Mouse (Mus musculus) liver, postnatal 0 days (tissue): Measurements from ENCODE around the gene Gapdh. TPM values are rescaled to one million over a fixed set of nuclear protein-coding genes. Genes with fewer than 3 reads are reported as not detected.
A peak's percentile ranks its signal among the peaks of the same experiment; 100 is the strongest.

Experiments
- ATAC-seq: fragments of 200-750 bp; cut with Nextera tagmentation; 2 replicates; pipeline ENCODE4 v1.8.0; 2017; ENCODE audit warnings: mild to moderate bottlenecking, moderate library complexity
- DNase-seq: peaks from one replicate; pipeline ENCODE4 v3.0.0-alpha.2; 2016
- H3K27ac ChIP-seq: fragments of 300-500 bp; sonication (generic); 2 replicates; pipeline ENCODE4 v1.5.1; 2014; ENCODE audit warnings: antibody characterized with exemption, moderate library complexity, mild to moderate bottlenecking, low read depth
- H3K27me3 ChIP-seq: fragments of 300-500 bp; sonication (generic); 2 replicates; pipeline ENCODE4 v1.6.1; 2014; ENCODE audit warnings: low read length, control low read depth, mixed read lengths; ENCODE audit not compliant: insufficient read depth
- H3K36me3 ChIP-seq: fragments of 300-500 bp; sonication (generic); replicated peaks from 2 replicates; pipeline ENCODE4 v1.6.1; 2014; ENCODE audit warnings: mild to moderate bottlenecking, control low read depth, low read length, moderate library complexity, mixed read lengths; ENCODE audit not compliant: insufficient read depth
- H3K4me1 ChIP-seq: fragments of 300-500 bp; sonication (generic); 2 replicates; pipeline ENCODE4 v1.6.1; 2014; ENCODE audit warnings: antibody characterized with exemption, mild to moderate bottlenecking, control low read depth; ENCODE audit not compliant: insufficient read depth
- H3K4me2 ChIP-seq: fragments of 300-500 bp; sonication (generic); 2 replicates; pipeline ENCODE4 v1.6.1; 2014; ENCODE audit warnings: low read depth, mild to moderate bottlenecking, low read length, moderate library complexity, mixed read lengths
- H3K4me3 ChIP-seq: fragments of 300-500 bp; sonication (generic); 2 replicates; pipeline ENCODE4 v1.5.1; 2014; ENCODE audit warnings: low read depth, low read length
- H3K9ac ChIP-seq: fragments of 300-500 bp; sonication (generic); replicated peaks from 2 replicates; pipeline ENCODE4 v1.6.1; 2014; ENCODE audit warnings: mild to moderate bottlenecking, moderate library complexity
- H3K9me3 ChIP-seq: fragments of 300-500 bp; sonication (generic); 2 replicates; pipeline ENCODE4 v1.6.1; 2016; ENCODE audit warnings: mild to moderate bottlenecking, control low read depth, low read length, mixed read lengths
- CTCF ChIP-seq: sonication (generic); IDR thresholded peaks from 2 replicates; pipeline ENCODE4 v1.5.1; 2016; ENCODE audit warnings: antibody characterized with exemption, low read depth
- EP300 ChIP-seq: IDR thresholded peaks from 2 replicates; pipeline ENCODE4 v1.6.1; 2016; ENCODE audit warnings: antibody characterized with exemption, low read depth, mild to moderate bottlenecking
- WGBS: fragments of 180-500 bp; shearing (Covaris S2); extraction: QIAGEN DNeasy Blood & Tissue Kit; methylation state at CpG from one replicate; pipeline ENCODE4 v1.1.7; 2014; ENCODE audit not compliant: insufficient replicate concordance; 5-methylcytosine and 5-hydroxymethylcytosine counted together
- polyA plus RNA-seq: library from polyadenylated mRNA; unstranded; fragments of >200 nt; fragmentation: Nextera tagmentation; extraction: Ambion mirVana; gene quantifications from 2 replicates; pipeline ENCODE4 v1.2.1, GENCODE M21; 2015

Gene Gapdh
- polyA plus RNA-seq, 1 experiment from 2014 or later: 1,565 TPM

DNA sequence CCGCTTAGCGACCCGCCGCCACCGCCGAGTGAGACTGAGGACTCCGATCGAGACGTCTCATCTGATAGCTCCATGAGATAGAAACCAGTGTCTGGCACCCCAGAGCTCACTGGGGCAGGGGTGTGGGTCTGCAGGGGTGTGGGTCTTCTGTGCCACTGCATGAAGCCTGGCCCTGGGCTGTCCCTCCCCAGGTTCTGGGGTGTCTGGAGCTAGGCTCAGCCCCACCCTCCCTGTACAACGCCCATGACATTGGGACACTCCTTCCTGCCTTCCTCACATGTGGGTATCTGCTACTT, 5.8 kb downstream of the Gapdh start:
- no peak overlapping the region for H3K9ac ChIP-seq
- H3K27ac ChIP-seq: peak overlapping the region; percentile 34; the same call in 1 of the 2 replicates
- H3K36me3 ChIP-seq: peaks cover 37% of the 10 kb centered on the region
- no peak for ATAC-seq
- no peak for TF ChIP-seq EP300
- TF ChIP-seq CTCF: no peak
- no peak overlapping the region for H3K4me3 ChIP-seq
- DNase-seq: no peak
- H3K4me1 ChIP-seq: peaks cover 26% of the 10 kb centered on the region
- no peaks in the 10 kb centered on the region for H3K9me3 ChIP-seq
- WGBS: 45% methylated on average over 10 of the region's 10 CpGs
- no peaks in the 10 kb centered on the region for H3K27me3 ChIP-seq
- H3K4me2 ChIP-seq: no peak overlapping the region

DNA sequence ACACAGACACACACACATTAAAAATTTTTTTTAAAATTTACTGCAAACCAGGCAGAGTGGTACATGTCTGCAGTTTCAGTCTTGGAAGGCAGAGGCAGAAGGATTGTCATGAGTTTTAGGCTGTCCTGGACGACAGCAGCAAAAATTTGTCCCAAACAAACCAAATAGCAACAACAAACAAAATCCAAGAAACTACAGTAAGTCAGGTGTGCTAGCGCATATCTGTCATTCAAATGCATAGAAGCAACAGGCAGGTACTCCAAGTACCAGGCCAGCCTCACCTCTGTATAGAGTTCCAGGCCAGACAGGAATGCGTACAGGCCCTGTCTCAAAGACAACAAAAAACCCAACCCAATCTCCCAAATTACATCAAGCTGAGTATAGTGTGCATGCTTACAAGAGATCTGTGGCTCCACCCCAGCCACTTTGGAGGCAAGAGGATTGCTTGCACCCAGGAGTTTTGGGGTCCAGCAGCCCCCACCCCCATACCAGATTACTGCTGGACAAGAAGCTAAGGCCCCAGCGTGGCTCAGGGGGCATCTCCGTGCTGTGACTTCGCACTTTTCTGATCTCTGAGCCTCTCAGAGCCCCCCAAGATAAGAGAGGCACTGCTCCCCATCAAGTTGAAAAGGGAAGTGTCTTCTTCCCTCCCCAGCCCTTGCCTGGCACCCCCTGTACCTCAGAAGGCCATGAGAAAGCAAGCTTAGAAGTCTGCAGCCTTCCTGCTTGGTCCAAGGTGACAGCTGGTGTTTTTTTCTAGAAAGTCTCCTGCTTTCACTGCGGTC, 6.3 kb downstream of the Gapdh start:
- H3K27me3 ChIP-seq: no peaks in the 10 kb centered on the region
- no peak overlapping the region for H3K4me3 ChIP-seq
- no peak overlapping the region for H3K9ac ChIP-seq
- no peaks in the 10 kb centered on the region for H3K9me3 ChIP-seq
- DNase-seq: no peak
- peaks cover 26% of the 10 kb centered on the region for H3K4me1 ChIP-seq
- H3K27ac ChIP-seq: peak overlapping the region; percentile 34; the same call in 1 of the 2 replicates
- 65% methylated on average over 7 of the region's 7 CpGs for WGBS
- no peak for ATAC-seq
- H3K4me2 ChIP-seq: no peak overlapping the region
- TF ChIP-seq EP300 (no peak), CTCF (no peak)
- peaks cover 37% of the 10 kb centered on the region for H3K36me3 ChIP-seq

DNA sequence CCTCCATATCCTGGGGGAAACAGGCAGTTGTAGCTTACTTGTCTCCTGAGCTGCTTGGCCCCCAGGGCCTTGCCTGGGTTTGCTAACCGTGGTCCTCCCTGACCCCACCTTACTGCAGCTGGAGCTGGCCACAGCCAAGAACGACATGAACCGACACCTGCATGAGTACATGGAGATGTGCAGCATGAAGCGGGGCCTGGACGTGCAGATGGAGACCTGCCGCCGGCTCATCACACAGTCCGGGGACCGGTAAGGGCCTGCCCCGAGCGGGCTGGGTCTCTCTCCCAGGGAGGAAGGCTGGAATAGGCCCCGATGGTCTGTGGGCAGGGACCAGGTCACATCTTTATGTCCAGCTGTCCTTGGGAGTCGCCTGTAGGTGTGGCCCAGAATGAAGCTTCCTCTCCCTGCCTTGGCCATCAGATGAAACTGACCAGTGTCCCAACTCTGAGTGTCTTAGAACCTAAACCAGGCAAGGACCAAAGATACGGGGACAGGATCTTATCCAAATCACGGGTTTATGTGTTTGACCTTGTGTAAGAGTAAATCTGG, 7.2 kb downstream of the Gapdh start:
- Histone ChIP-seq H3K4me3 (no peak overlapping the region), H3K36me3 (peaks cover 35% of the 10 kb centered on the region), H3K27ac (no peak overlapping the region), H3K4me1 (peaks cover 23% of the 10 kb centered on the region), H3K9me3 (no peaks in the 10 kb centered on the region), H3K9ac (no peak overlapping the region), H3K27me3 (no peaks in the 10 kb centered on the region), H3K4me2 (no peak overlapping the region)
- TF ChIP-seq CTCF (no peak), EP300 (no peak)
- ATAC-seq: no peak
- 82% methylated on average over 15 of the region's 15 CpGs for WGBS
- DNase-seq: no peak

DNA sequence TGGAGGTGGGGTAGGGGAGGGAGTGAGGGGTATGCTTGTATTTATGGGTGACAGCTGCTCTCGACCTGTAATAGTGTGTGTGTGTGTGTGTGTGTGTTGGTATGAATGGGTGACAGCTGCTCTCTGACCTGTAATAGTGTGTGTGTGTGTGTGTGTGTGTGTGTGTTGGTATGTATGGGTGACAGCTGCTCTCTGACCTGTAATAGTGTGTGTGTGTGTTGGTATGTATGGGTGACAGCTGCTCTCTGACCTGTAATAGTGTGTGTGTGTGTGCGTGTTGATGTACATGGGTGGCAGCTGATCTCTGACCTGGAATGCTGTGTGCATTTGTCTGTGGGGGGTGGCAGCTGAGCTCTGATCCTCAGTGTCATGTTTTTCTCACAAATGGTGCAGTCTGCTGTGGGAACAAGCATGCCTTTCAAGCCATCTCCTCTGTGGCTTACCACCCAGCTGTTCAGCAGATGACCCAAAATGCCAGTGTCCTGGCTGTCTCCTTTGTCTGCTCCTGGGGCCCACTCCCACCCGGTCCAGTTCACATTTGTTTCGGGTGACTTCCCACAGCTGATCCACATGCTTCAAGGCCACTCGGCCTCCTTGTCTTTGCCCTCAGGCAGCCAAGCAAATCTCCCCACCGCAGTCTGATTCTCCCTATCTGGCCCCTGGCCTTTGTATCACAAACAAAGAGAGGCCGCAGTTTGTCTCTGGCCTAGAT, 9.2 kb downstream of the Gapdh start:
- Histone ChIP-seq H3K9me3 (no peaks in the 10 kb centered on the region), H3K36me3 (peaks cover 36% of the 10 kb centered on the region), H3K4me1 (peaks cover 15% of the 10 kb centered on the region), H3K27me3 (no peaks in the 10 kb centered on the region), H3K27ac (peak overlapping the region; percentile 70), H3K9ac (no peak overlapping the region), H3K4me3 (no peak overlapping the region), H3K4me2 (no peak overlapping the region)
- no peak for DNase-seq
- TF ChIP-seq EP300 (no peak), CTCF (no peak)
- peak; percentile 58 for ATAC-seq
- WGBS: 68% methylated on average over 7 of the region's 7 CpGs

DNA sequence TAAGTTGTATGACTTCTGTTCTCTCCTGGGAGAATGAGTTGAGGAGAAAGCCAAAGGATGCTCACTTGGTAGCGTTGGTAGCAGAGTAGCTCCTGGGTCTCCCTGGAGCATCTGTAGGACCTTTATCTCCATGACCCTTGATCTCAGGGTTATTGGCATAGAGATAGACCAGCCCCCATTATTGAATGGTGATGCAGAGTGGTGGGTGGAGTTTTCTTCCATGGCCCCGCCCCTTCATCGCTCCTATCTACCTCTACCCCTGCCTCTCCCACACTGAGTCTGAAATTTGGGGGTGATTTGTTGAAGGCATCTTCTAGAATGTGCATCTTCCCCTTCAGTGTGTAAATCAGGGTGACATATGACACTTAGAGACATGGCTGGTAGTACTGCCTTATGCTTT, 9.8 kb downstream of the Gapdh start:
- H3K36me3 ChIP-seq: peaks cover 37% of the 10 kb centered on the region

DNA sequence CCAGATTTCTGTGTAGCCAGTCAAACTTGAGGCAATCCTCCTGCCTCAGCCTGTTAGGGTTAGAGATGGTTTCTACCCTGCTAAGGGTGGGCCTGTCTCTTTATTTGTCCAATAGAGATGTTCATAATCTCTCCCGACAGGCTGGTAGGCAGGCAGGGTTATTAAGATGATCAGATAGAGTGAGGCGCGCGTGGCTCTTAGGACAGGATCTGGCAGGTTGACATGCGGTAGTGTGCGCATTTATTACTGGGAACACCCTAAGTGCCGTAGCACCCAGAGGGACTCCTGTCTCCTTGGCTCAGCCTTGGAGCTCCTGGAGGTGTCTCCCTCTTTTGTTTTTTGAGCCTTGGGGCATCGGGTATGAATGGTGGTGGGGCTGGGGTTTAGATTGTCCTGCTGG, 11.0 kb downstream of the Gapdh start:
- TF ChIP-seq CTCF: no peak
- TF ChIP-seq EP300: no peak
- Histone ChIP-seq H3K27ac (no peak overlapping the region), H3K4me3 (no peak overlapping the region), H3K4me2 (no peak overlapping the region), H3K9me3 (no peaks in the 10 kb centered on the region), H3K36me3 (peaks cover 33% of the 10 kb centered on the region), H3K4me1 (peaks cover 6% of the 10 kb centered on the region), H3K9ac (no peak overlapping the region), H3K27me3 (no peaks in the 10 kb centered on the region)
- ATAC-seq (no peak), DNase-seq (no peak)
- 69% methylated on average over 8 of the region's 8 CpGs for WGBS

More for the DNA sequence above, 9.8 kb downstream of the Gapdh start:
- Histone ChIP-seq H3K9ac (no peak overlapping the region), H3K27ac (peak overlapping the region; percentile 70; the same call in 1 of the 2 replicates), H3K9me3 (no peaks in the 10 kb centered on the region), H3K27me3 (no peaks in the 10 kb centered on the region), H3K4me2 (no peak overlapping the region), H3K4me3 (no peak overlapping the region), H3K4me1 (peaks cover 15% of the 10 kb centered on the region)
- 62% methylated on average over 3 of the region's 3 CpGs for WGBS
- peak; percentile 57 for DNase-seq
- ATAC-seq: peak; percentile 69
- TF ChIP-seq EP300 (no peak), CTCF (no peak)
